Mouse (Mus musculus): Measurements from ENCODE around the gene Pdk3.

DNA sequence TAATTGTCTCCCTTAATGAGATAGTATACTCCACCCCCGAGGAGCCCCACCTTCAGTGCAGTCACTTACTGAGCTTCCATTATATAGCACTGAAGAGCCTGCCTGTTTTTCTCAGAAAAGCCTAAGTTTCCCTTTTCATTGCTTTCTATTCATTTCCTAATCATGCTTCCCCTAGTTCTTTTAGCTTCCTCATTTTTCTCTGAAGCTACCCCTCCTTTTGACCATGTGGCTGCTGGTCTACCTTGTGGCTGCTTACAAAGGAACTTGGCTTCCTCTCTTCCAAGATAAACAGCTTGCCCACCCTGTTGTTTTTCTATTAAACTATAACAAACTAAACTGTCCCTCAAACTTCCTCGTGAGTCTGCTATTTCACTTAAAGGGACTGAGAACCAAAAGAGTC, 31.4 kb upstream of the Pdk3 start:
- TF ChIP-seq POLR2A (IDR thresholded peaks at IDR 0.05; ENCODE audit: extremely low read depth, insufficient read depth, low read length) (no peak), CTCF (IDR thresholded peaks at IDR 0.05; ENCODE audit: low read depth, low read length) (no peak)
